Mouse (Mus musculus) olfactory bulb, adult 2 months (tissue): Measurements from ENCODE around the gene Lrch2.

ENCODE experiments used
- CTCF ChIP-seq: fragments of 200-500 bp; IDR thresholded peaks from 2 replicates; pipeline ENCODE4 v1.5.1; 2012; ENCODE audit warnings: low read depth, mild to moderate bottlenecking, low read length, moderate library complexity; ENCODE audit not compliant: insufficient read depth
- POLR2A ChIP-seq: fragments of 200-500 bp; IDR thresholded peaks from 2 replicates; pipeline ENCODE4 v1.6.1; 2012; ENCODE audit warnings: mild to moderate bottlenecking, low read depth, low read length, moderate library complexity; ENCODE audit not compliant: insufficient read depth

DNA sequence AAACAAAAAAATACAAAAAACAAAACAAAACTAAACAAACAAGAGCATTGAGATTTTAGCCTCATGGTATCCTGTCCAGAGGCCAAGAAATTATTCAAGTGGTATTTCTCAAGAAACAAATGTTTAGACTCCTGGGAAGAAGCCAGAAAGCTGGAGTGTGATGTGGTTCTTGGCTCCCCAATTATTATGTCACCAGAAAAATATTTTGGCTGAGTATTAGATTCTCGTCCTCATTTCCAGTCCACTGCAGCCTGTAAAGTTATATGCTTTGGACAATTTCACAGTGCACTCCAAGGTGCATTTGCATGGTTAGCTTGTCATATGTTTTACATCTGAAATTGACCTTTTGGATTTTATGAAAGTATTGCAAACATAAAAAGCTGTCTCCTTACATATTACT is 124.1 kb downstream of the Lrch2 start:
- TF ChIP-seq POLR2A, result no peak
- no peak for TF ChIP-seq CTCF
